Mouse (Mus musculus): ENCODE measurements around the gene Reck.

GRCm38 (mm10) chr4:43969373-43969772 lies 94.0 kb downstream of the Reck start:
- TF ChIP-seq CTCF (IDR thresholded peaks at IDR 0.05; ENCODE audit: control insufficient read depth, insufficient read depth, insufficient replicate concordance, low read depth, low read length) (no peak), POLR2A (IDR thresholded peaks at IDR 0.05; ENCODE audit: control insufficient read depth, low read depth, low read length) (no peak)

Measured in testis, adult 2 months (tissue).